Mouse (Mus musculus): ENCODE data around the gene Trpm1. TPM values are rescaled to one million over a fixed set of nuclear protein-coding genes. Genes with fewer than 3 reads are reported as not detected.

Gene Trpm1
- total and polyA plus RNA-seq, 3 experiments = 5.9 to 10.7 (median 6.1) TPM

DNA sequence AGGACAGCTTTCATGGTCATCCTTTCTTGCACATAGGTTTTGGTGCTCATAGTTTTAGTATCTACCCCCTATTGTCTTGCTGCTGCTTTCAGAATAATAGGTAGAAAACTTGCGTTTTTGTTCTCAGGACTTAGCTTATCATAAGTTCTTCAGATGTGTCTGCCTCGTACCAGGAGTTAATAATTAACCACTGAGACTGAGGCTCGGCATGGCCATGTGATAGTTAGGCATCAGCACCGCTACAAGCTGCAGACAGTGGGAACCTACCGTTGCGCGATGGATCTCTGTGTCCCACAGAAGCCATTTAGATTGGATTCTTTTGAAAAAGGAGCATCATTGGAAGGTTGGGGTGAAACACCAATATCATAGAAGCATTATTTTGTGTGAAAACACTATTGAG lies 159.2 kb downstream of the Trpm1 start:
- no peaks in the 10 kb centered on the region for H3K9me3 ChIP-seq (replicated peaks; ENCODE audit: low read length)
- H3K79me2 ChIP-seq (replicated peaks; ENCODE audit: control insufficient read depth, extremely low read depth, insufficient read depth, poor library complexity, severe bottlenecking) = no peaks in the 10 kb centered on the region
- peaks cover 15 to 23% of the 10 kb centered on the region in 2 experiments for H3K36me3 ChIP-seq (replicated peaks in 1 of 2; ENCODE audit: control insufficient read depth in 1 of 2, insufficient read depth in 1 of 2, low read length in 1 of 2)
- no peak overlapping the region for H3K9ac ChIP-seq (ENCODE audit: insufficient read depth, low read depth)
- H3K4me1 ChIP-seq (ENCODE audit: control insufficient read depth in 1 of 2, insufficient read depth in 2 of 2) = peaks cover 0 to 8% of the 10 kb centered on the region in 2 experiments; a peak in 2 of 4 replicates
- no peak for TF ChIP-seq ZKSCAN1 (IDR thresholded peaks at IDR 0.05; ENCODE audit: borderline replicate concordance, low read depth, low read length)
- no peak for TF ChIP-seq RAD21 (IDR thresholded peaks at IDR 0.05; ENCODE audit: low read depth, low read length)
- no peak for TF ChIP-seq UBTF (IDR thresholded peaks at IDR 0.05; ENCODE audit: low read depth, low read length)
- no peak for TF ChIP-seq IRF4 (IDR thresholded peaks at IDR 0.05; ENCODE audit: low read depth, low read length)
- no peak for TF ChIP-seq CTCF (conservative IDR thresholded peaks at IDR 0.05 in 1 of 2, IDR thresholded peaks at IDR 0.05 in 1 of 2; ENCODE audit: low read depth in 2 of 2, low read length in 2 of 2)
- TF ChIP-seq RCOR1 (conservative IDR thresholded peaks at IDR 0.05; ENCODE audit: low read depth, low read length) = no peak
- no peak for TF ChIP-seq NELFE (IDR thresholded peaks at IDR 0.05; ENCODE audit: low read depth, low read length)
- TF ChIP-seq ELF1 (IDR thresholded peaks at IDR 0.05; ENCODE audit: low read depth, low read length) = no peak
- no peak for TF ChIP-seq USF2 (conservative IDR thresholded peaks at IDR 0.05; ENCODE audit: low read depth, low read length)
- no peak for TF ChIP-seq E2F4 (IDR thresholded peaks at IDR 0.05; ENCODE audit: insufficient replicate concordance, low read depth, low read length)
- no peak for TF ChIP-seq MAZ (IDR thresholded peaks at IDR 0.05; ENCODE audit: low read depth, low read length)
- TF ChIP-seq EP300 (IDR thresholded peaks at IDR 0.05; ENCODE audit: low read length) = no peak
- TF ChIP-seq MYC (IDR thresholded peaks at IDR 0.05; ENCODE audit: low read depth, low read length) = no peak
- no peak for TF ChIP-seq PAX5 (IDR thresholded peaks at IDR 0.05; ENCODE audit: low read length)
- no peak for TF ChIP-seq POLR2AphosphoS2 (IDR thresholded peaks at IDR 0.05; ENCODE audit: low read depth, low read length)
- no peak for TF ChIP-seq MAX (IDR thresholded peaks at IDR 0.05; ENCODE audit: low read length)
- H3K4me2 ChIP-seq (ENCODE audit: insufficient read depth, low read depth, poor library complexity, severe bottlenecking) = no peak overlapping the region
- no peak overlapping the region for H3K4me3 ChIP-seq (replicated peaks in 1 of 3; ENCODE audit: low read depth in 2 of 3, low read length in 2 of 3, poor library complexity in 1 of 3)
- dilution Hi-C loops (cut with MboI; ENCODE audit: extremely low pct_ligation_motif_present, extremely low pct_unique_long_range_greater_than_20kb, low sequenced_read_pairs) (no loop called here), in situ Hi-C loops (cut with MboI; ENCODE audit: low pct_ligation_motif_present, low pct_unique_long_range_greater_than_20kb, low sequenced_read_pairs) (no loop called here)
- no peak for DNase-seq (ENCODE audit: extremely low read depth)
- H3K27ac ChIP-seq (ENCODE audit: insufficient read depth, low read depth) = no peak overlapping the region
- H3K27me3 ChIP-seq (replicated peaks) = no peaks in the 10 kb centered on the region

Other genes with a start within 250 kb of the Trpm1 start
- not detected in 2 replicates for gene E030018B13Rik, start 237.0 kb upstream of the Trpm1 start, total RNA-seq (2012; rRNA removed)
- gene E030018B13Rik, start 237.0 kb upstream of the Trpm1 start, total RNA-seq (2014; rRNA removed) = not detected in 2 replicates
- not detected in 2 replicates for gene E030018B13Rik, start 237.0 kb upstream of the Trpm1 start, polyA plus RNA-seq (2012; ENCODE audit: insufficient read length, low read depth)
- gene Klf13, start 214.9 kb upstream of the Trpm1 start, total RNA-seq (2012; rRNA removed) = 5.7 and 9.7 TPM in 2 replicates
- gene Klf13, start 214.9 kb upstream of the Trpm1 start, total RNA-seq (2014; rRNA removed) = 1.2 and 1.7 TPM in 2 replicates
- gene Klf13, start 214.9 kb upstream of the Trpm1 start, polyA plus RNA-seq (2012; ENCODE audit: insufficient read length, low read depth) = 3.7 TPM in 2 replicates
- gene Mtmr10, start 133.8 kb downstream of the Trpm1 start, total RNA-seq (2012; rRNA removed) = 1.8 and 2.5 TPM in 2 replicates
- 1.8 and 2.1 TPM in 2 replicates for gene Mtmr10, start 133.8 kb downstream of the Trpm1 start, total RNA-seq (2014; rRNA removed)
- 1.9 and 2.0 TPM in 2 replicates for gene Mtmr10, start 133.8 kb downstream of the Trpm1 start, polyA plus RNA-seq (2012; ENCODE audit: insufficient read length, low read depth)
- gene Fan1, start 220.3 kb downstream of the Trpm1 start, total RNA-seq (2012; rRNA removed) = 4.6 and 5.2 TPM in 2 replicates
- 2.3 and 2.6 TPM in 2 replicates for gene Fan1, start 220.3 kb downstream of the Trpm1 start, total RNA-seq (2014; rRNA removed)
- 3.0 and 3.6 TPM in 2 replicates for gene Fan1, start 220.3 kb downstream of the Trpm1 start, polyA plus RNA-seq (2012; ENCODE audit: insufficient read length, low read depth)
- gene Mphosph10, start 238.4 kb downstream of the Trpm1 start, total RNA-seq (2012; rRNA removed) = 56.5 and 73.2 TPM in 2 replicates
- 107 and 124 TPM in 2 replicates for gene Mphosph10, start 238.4 kb downstream of the Trpm1 start, total RNA-seq (2014; rRNA removed)
- gene Mphosph10, start 238.4 kb downstream of the Trpm1 start, polyA plus RNA-seq (2012; ENCODE audit: insufficient read length, low read depth) = 134 and 141 TPM in 2 replicates
- 13.6 and 13.8 TPM in 2 replicates for gene Mcee, start 238.8 kb downstream of the Trpm1 start, total RNA-seq (2012; rRNA removed)
- 13.9 and 15.4 TPM in 2 replicates for gene Mcee, start 238.8 kb downstream of the Trpm1 start, total RNA-seq (2014; rRNA removed)
- 15.1 and 15.8 TPM in 2 replicates for gene Mcee, start 238.8 kb downstream of the Trpm1 start, polyA plus RNA-seq (2012; ENCODE audit: insufficient read length, low read depth)

All from CH12.LX (cell line).